Mouse (Mus musculus) G1E (cell line): ENCODE measurements around the gene Mfsd12.

ENCODE experiments used
- CTCF ChIP-seq: IDR thresholded peaks from 2 replicates; pipeline ENCODE4 v1.5.1; 2012; ENCODE audit warnings: low read depth, low read length, inconsistent platforms, mixed read lengths
- POLR2AphosphoS5 ChIP-seq: IDR thresholded peaks from 2 replicates; pipeline ENCODE4 v1.6.1; 2012; ENCODE audit warnings: low read depth, low read length, inconsistent platforms; ENCODE audit not compliant: insufficient replicate concordance

- TF ChIP-seq CTCF: no peak
- no peak for TF ChIP-seq POLR2AphosphoS5
Measured at GRCm38 (mm10) chr10:81349961-81350350, 7.3 kb upstream of the Mfsd12 start.
